Mouse (Mus musculus) C2C12 (cell line): Measurements from ENCODE around the gene Btbd18.

Source experiments
- CTCF ChIP-seq: IDR thresholded peaks from one replicate; pipeline ENCODE4 v1.5.1; 2011; ENCODE audit not compliant: control insufficient read depth, insufficient read depth, insufficient read length
- FOSL1 ChIP-seq: IDR thresholded peaks from one replicate; pipeline ENCODE4 v1.8.0; 2011; ENCODE audit warnings: mild to moderate bottlenecking, low read length; ENCODE audit not compliant: poor library complexity, insufficient read depth, severe bottlenecking
- MYOD1 ChIP-seq: IDR thresholded peaks from one replicate; pipeline ENCODE4 v1.6.1; 2011; ENCODE audit warnings: low read depth; ENCODE audit not compliant: control insufficient read depth, insufficient read length
- MYOG ChIP-seq: IDR thresholded peaks from one replicate; pipeline ENCODE4 v1.6.1; 2011; ENCODE audit not compliant: control insufficient read depth, insufficient read length; ENCODE audit errors: extremely low read depth
- USF1 ChIP-seq: IDR thresholded peaks from one replicate; pipeline ENCODE4 v1.6.1; 2011; ENCODE audit warnings: low read depth, mild to moderate bottlenecking, control low read depth, moderate library complexity

DNA sequence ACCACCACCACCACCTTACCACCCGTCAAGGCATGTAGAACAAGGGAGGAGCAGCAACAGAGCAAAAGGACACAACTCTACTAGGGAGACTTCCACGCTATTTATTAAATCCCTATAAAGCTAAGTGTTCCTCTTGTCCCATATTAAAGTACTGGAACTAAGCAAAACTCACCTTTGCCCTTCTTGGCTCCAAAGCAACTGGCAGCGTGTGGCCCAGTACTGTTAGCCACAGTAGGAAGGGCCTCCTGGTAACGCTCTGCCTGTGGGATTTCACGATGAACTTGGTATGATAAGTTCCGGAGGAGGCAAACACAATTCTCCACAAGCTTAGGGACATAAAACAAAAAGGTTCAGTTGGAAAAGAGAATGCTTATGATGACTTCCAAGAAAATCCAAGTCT is 46.1 kb upstream of the Btbd18 start:
- TF ChIP-seq CTCF (no peak), MYOG (no peak), USF1 (no peak), MYOD1 (no peak), FOSL1 (no peak)
